Mouse (Mus musculus) duodenum, adult 2 months (tissue): ENCODE measurements around the gene Gm5798. TPM values are rescaled to one million over a fixed set of nuclear protein-coding genes. Genes with fewer than 3 reads are reported as not detected.

Experiments
- polyA plus RNA-seq: library from polyadenylated mRNA; depleted of rRNA; stranded (reverse); fragments of >200 nt; gene quantifications from 2 replicates; pipeline ENCODE4 v1.2.3, GENCODE M21; 2012; ENCODE audit warnings: low replicate concordance; rRNA removed

The Gm5798 gene
- polyA plus RNA-seq: not detected in 2 replicates

GRCm38 (mm10) chr14:41348309-41348708 lies at the start of gene Gm5798:
Gene Gm5798 (plus strand): TSS chr14:41348609.

GRCm38 (mm10) chr14:41386279-41386678 lies 37.9 kb downstream of the Gm5798 start, which contains the start of gene Gm7945:
Gene Gm7945 (minus strand): TSS chr14:41386379.

Other genes with a start within 250 kb of the Gm5798 start
- gene Mat1a, start 243.6 kb upstream of the Gm5798 start, polyA plus RNA-seq: 0.39 TPM in 1 of 2 replicates, not detected in the other
- gene Sftpa1, start 216.8 kb upstream of the Gm5798 start, polyA plus RNA-seq: not detected in 2 replicates
- not detected in 2 replicates for gene Mbl1, start 197.2 kb upstream of the Gm5798 start, polyA plus RNA-seq
- not detected in 2 replicates for gene Sftpd, start 163.5 kb upstream of the Gm5798 start, polyA plus RNA-seq
- not detected in 2 replicates for gene Gm2832, start 69.8 kb upstream of the Gm5798 start, polyA plus RNA-seq
- not detected in 2 replicates for gene Gm7945, start 37.8 kb downstream of the Gm5798 start, polyA plus RNA-seq
- gene Gm6482, start 59.7 kb downstream of the Gm5798 start, polyA plus RNA-seq: not detected in 2 replicates
- not detected in 2 replicates for gene Gm7954, start 104.9 kb downstream of the Gm5798 start, polyA plus RNA-seq
- gene Gm3486, start 140.9 kb downstream of the Gm5798 start, polyA plus RNA-seq: not detected in 2 replicates
- gene Gm7970, start 207.0 kb downstream of the Gm5798 start, polyA plus RNA-seq: not detected in 2 replicates
- gene 1700049E17Rik2, start 224.6 kb downstream of the Gm5798 start, polyA plus RNA-seq: not detected in 2 replicates